Mouse (Mus musculus): ENCODE measurements around the gene Diras1. TPM values are rescaled to one million over a fixed set of nuclear protein-coding genes. Genes with fewer than 3 reads are reported as not detected.
"Not testable (repeated sequence)": the region's sequence is repeated elsewhere in the genome, so short reads cannot be mapped to it uniquely, and the experiment has no call there.

The Diras1 gene
- polyA plus RNA-seq, 1 experiment from 2014 or later = not detected

DNA sequence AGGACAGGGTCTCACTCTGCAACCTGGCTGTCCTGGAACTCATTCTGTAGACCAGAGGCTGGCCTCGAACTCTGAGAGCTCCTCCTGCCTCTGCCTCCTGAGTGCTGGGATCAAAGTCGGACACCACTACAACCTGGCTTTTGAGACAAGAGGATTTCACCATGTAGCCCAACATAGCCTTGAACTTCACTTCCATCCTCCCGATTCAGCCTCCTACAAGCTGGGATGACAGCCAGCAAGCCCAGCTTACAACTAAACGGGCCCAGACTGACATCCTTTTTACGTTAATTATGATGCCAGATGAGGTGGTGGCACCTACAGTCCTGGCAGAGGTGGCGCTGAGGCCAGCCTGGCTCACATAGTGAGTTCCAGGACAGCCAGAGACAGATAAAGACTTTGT, 33.4 kb upstream of the Diras1 start:
- no peak for ATAC-seq (replicated peaks; ENCODE audit: low FRiP score)
- DNase-seq (ENCODE audit: low spot score) = no peak
- Histone ChIP-seq H3K27ac (ENCODE audit: low read depth, low read length) (no peak overlapping the region), H3K27me3 (replicated peaks; ENCODE audit: control insufficient read depth, insufficient read depth, low read length) (no peaks in the 10 kb centered on the region), H3K9me3 (ENCODE audit: control insufficient read depth, low read length) (no peaks in the 10 kb centered on the region), H3K36me3 (ENCODE audit: control insufficient read depth, insufficient read depth, low read length) (peaks cover 4% of the 10 kb centered on the region; the same call in 1 of the 2 replicates), H3K9ac (ENCODE audit: low read depth, low read length) (peak overlapping the region; percentile 83), H3K4me3 (ENCODE audit: low read depth, low read length) (peak overlapping the region; percentile 91), H3K4me1 (replicated peaks; ENCODE audit: control insufficient read depth, insufficient read depth, low read length) (peaks cover 7% of the 10 kb centered on the region), H3K4me2 (peak overlapping the region; percentile 91)
- 83% methylated on average over 6 of the region's 6 CpGs for WGBS

- H3K4me2 ChIP-seq = no peak overlapping the region
- 93% methylated on average over 23 of the region's 23 CpGs for WGBS
- no peak for ATAC-seq (replicated peaks; ENCODE audit: low FRiP score)
- H3K27me3 ChIP-seq (replicated peaks; ENCODE audit: control insufficient read depth, insufficient read depth, low read length) = no peaks in the 10 kb centered on the region
- H3K4me1 ChIP-seq (replicated peaks; ENCODE audit: control insufficient read depth, insufficient read depth, low read length) = peaks cover 7% of the 10 kb centered on the region
- H3K36me3 ChIP-seq (ENCODE audit: control insufficient read depth, insufficient read depth, low read length) = peaks cover 4% of the 10 kb centered on the region; the same call in 1 of the 2 replicates
- no peak overlapping the region for H3K4me3 ChIP-seq (ENCODE audit: low read depth, low read length)
- H3K9me3 ChIP-seq (ENCODE audit: control insufficient read depth, low read length) = no peaks in the 10 kb centered on the region
- 0 out of 2 replicates have a peak overlapping the region, but pooled peaks have one; percentile 8 for H3K9ac ChIP-seq (ENCODE audit: low read depth, low read length)
- DNase-seq (ENCODE audit: low spot score) = no peak
- H3K27ac ChIP-seq (ENCODE audit: low read depth, low read length) = no peak overlapping the region
Observed at GRCm38 (mm10) chr10:81057406-81058130, 32.1 kb upstream of the Diras1 start.

DNA sequence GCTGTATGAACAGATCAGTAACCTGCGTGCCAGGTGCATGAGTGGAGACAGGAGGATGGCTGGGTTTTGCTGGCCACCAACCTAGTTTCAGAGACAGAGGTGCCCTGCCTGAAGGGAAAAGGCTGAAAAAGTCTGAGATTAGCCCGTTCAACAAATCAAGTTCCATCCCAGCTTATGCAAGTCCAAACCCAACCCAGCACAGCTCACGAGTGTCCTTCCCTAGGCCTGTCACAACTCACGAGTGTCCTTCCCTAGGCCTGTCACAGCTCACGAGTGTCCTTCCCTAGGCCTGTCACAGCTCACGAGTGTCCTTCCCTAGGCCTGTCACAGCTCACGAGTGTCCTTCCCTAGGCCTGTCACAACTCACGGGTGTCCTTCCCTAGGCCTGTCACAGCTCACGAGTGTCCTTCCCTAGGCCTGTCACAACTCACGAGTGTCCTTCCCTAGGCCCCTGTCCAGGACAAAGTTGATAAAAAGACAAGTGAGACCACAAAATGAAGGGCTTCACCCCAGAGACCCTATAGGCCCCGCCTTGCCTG, 30.4 kb upstream of the Diras1 start:
- not testable (repeated sequence) for H3K27ac ChIP-seq (ENCODE audit: low read depth, low read length); DNase-seq (ENCODE audit: low spot score); H3K9ac ChIP-seq (ENCODE audit: low read depth, low read length); H3K4me2 ChIP-seq; H3K9me3 ChIP-seq (ENCODE audit: control insufficient read depth, low read length); H3K4me3 ChIP-seq (ENCODE audit: low read depth, low read length); ATAC-seq (replicated peaks; ENCODE audit: low FRiP score); H3K27me3 ChIP-seq (replicated peaks; ENCODE audit: control insufficient read depth, insufficient read depth, low read length)
- Histone ChIP-seq H3K4me1 (replicated peaks; ENCODE audit: control insufficient read depth, insufficient read depth, low read length) (peaks cover 18% of the 10 kb centered on the region), H3K36me3 (ENCODE audit: control insufficient read depth, insufficient read depth, low read length) (peaks cover 20% of the 10 kb centered on the region)
- WGBS = 76% methylated on average over 11 of the region's 11 CpGs

- ATAC-seq (replicated peaks; ENCODE audit: low FRiP score) (no peak), DNase-seq (ENCODE audit: low spot score) (no peak)
- WGBS = 89% methylated on average over 6 of the region's 6 CpGs
- Histone ChIP-seq H3K36me3 (ENCODE audit: control insufficient read depth, insufficient read depth, low read length) (peaks cover 26% of the 10 kb centered on the region), H3K4me1 (replicated peaks; ENCODE audit: control insufficient read depth, insufficient read depth, low read length) (peaks cover 19% of the 10 kb centered on the region), H3K9me3 (ENCODE audit: control insufficient read depth, low read length) (no peaks in the 10 kb centered on the region), H3K27ac (ENCODE audit: low read depth, low read length) (no peak overlapping the region), H3K4me3 (ENCODE audit: low read depth, low read length) (no peak overlapping the region), H3K27me3 (replicated peaks; ENCODE audit: control insufficient read depth, insufficient read depth, low read length) (no peaks in the 10 kb centered on the region), H3K9ac (ENCODE audit: low read depth, low read length) (no peak overlapping the region), H3K4me2 (no peak overlapping the region)
Observed at GRCm38 (mm10) chr10:81055169-81055568, 29.7 kb upstream of the Diras1 start.

- H3K4me1 ChIP-seq (replicated peaks; ENCODE audit: control insufficient read depth, insufficient read depth, low read length) = peaks cover 12% of the 10 kb centered on the region
- WGBS = 89% methylated on average over 5 of the region's 5 CpGs
- H3K9ac ChIP-seq (ENCODE audit: low read depth, low read length) = no peak overlapping the region
- H3K27ac ChIP-seq (ENCODE audit: low read depth, low read length) = no peak overlapping the region
- H3K36me3 ChIP-seq (ENCODE audit: control insufficient read depth, insufficient read depth, low read length) = peaks cover 46% of the 10 kb centered on the region
- no peaks in the 10 kb centered on the region for H3K9me3 ChIP-seq (ENCODE audit: control insufficient read depth, low read length)
- ATAC-seq (replicated peaks; ENCODE audit: low FRiP score) (no peak), DNase-seq (ENCODE audit: low spot score) (no peak)
- no peak overlapping the region for H3K4me2 ChIP-seq
- H3K27me3 ChIP-seq (replicated peaks; ENCODE audit: control insufficient read depth, insufficient read depth, low read length) = no peaks in the 10 kb centered on the region
- no peak overlapping the region for H3K4me3 ChIP-seq (ENCODE audit: low read depth, low read length)
Observed at GRCm38 (mm10) chr10:81052577-81052976, 27.1 kb upstream of the Diras1 start.

DNA sequence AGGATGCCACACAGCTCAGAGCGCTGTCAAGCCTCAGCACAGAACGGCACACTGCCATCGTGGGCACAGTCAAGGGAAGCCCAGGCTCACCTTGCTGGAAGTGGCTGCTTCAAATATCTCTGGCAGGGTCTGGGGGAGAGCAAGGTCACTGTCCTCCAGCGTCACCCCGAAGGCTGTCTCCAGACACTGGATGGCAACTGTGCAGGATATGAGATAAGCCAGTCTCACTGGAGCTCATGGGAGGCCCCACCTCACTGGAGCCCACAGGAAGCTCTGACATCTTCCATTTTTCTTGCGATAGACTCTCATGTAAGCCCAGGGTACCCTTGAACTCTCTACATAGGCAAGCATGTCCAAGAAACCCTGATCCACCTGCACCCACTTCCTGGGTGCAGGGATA, 25.7 kb upstream of the Diras1 start:
- Histone ChIP-seq H3K27me3 (replicated peaks; ENCODE audit: control insufficient read depth, insufficient read depth, low read length) (no peaks in the 10 kb centered on the region), H3K4me1 (replicated peaks; ENCODE audit: control insufficient read depth, insufficient read depth, low read length) (peaks cover 12% of the 10 kb centered on the region), H3K4me3 (ENCODE audit: low read depth, low read length) (peak overlapping the region; percentile 3; the same call in 1 of the 2 replicates), H3K9me3 (ENCODE audit: control insufficient read depth, low read length) (no peaks in the 10 kb centered on the region), H3K27ac (ENCODE audit: low read depth, low read length) (peak overlapping the region; percentile 59), H3K36me3 (ENCODE audit: control insufficient read depth, insufficient read depth, low read length) (peaks cover 56% of the 10 kb centered on the region), H3K4me2 (0 out of 2 replicates have a peak overlapping the region, but pooled peaks have one; percentile 12), H3K9ac (ENCODE audit: low read depth, low read length) (no peak overlapping the region)
- peak; percentile 72 for ATAC-seq (replicated peaks; ENCODE audit: low FRiP score)
- no peak for DNase-seq (ENCODE audit: low spot score)
- 63% methylated on average over 6 of the region's 6 CpGs for WGBS

DNA sequence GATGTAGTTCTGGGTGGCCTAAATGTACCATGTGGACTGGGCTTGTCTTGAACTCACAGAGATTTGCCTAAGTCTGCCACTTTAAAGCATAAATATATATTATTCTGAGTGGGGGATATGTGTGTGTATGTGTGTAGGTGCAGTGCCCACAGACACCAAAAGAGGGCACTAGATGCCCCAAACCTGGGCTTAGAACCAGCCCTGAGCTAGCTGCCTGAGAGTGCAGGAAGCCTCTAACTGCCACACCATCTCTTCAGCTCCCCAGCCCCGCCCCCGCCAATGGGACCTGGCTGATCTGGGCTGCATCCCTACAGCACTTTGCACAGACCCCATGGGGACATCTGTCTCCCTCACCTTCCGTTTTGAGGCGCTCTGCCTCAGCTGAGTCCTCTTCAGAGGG, 25.2 kb upstream of the Diras1 start:
- Histone ChIP-seq H3K36me3 (ENCODE audit: control insufficient read depth, insufficient read depth, low read length) (peaks cover 57% of the 10 kb centered on the region), H3K4me3 (ENCODE audit: low read depth, low read length) (peak overlapping the region; percentile 3; the same call in 1 of the 2 replicates), H3K4me2 (0 out of 2 replicates have a peak overlapping the region, but pooled peaks have one; percentile 12), H3K4me1 (replicated peaks; ENCODE audit: control insufficient read depth, insufficient read depth, low read length) (peaks cover 12% of the 10 kb centered on the region), H3K9ac (ENCODE audit: low read depth, low read length) (no peak overlapping the region), H3K9me3 (ENCODE audit: control insufficient read depth, low read length) (no peaks in the 10 kb centered on the region), H3K27me3 (replicated peaks; ENCODE audit: control insufficient read depth, insufficient read depth, low read length) (no peaks in the 10 kb centered on the region), H3K27ac (ENCODE audit: low read depth, low read length) (peak overlapping the region; percentile 59; the same call in 1 of the 2 replicates)
- DNase-seq (ENCODE audit: low spot score) (no peak), ATAC-seq (replicated peaks; ENCODE audit: low FRiP score) (peak; percentile 57)
- WGBS = 71% methylated on average over 4 of the region's 4 CpGs

GRCm38 (mm10) chr10:81045246-81045645, 19.8 kb upstream of the Diras1 start:
- not testable (repeated sequence) for H3K4me2 ChIP-seq; H3K9ac ChIP-seq (ENCODE audit: low read depth, low read length); H3K4me3 ChIP-seq (ENCODE audit: low read depth, low read length); H3K27ac ChIP-seq (ENCODE audit: low read depth, low read length); H3K9me3 ChIP-seq (ENCODE audit: control insufficient read depth, low read length); H3K4me1 ChIP-seq (replicated peaks; ENCODE audit: control insufficient read depth, insufficient read depth, low read length); DNase-seq (ENCODE audit: low spot score); ATAC-seq (replicated peaks; ENCODE audit: low FRiP score); H3K27me3 ChIP-seq (replicated peaks; ENCODE audit: control insufficient read depth, insufficient read depth, low read length)
- peaks cover 48% of the 10 kb centered on the region for H3K36me3 ChIP-seq (ENCODE audit: control insufficient read depth, insufficient read depth, low read length)
- 88% methylated on average over 13 of the region's 14 CpGs for WGBS

Data from liver, embryonic 11.5 days (tissue).